Mouse (Mus musculus): ENCODE data around the gene Spef2. TPM values are rescaled to one million over a fixed set of nuclear protein-coding genes. Genes with fewer than 3 reads are reported as not detected.
"Not testable (repeated sequence)": the region's sequence is repeated elsewhere in the genome, so short reads cannot be mapped to it uniquely, and the experiment has no call there.

Gene Spef2
- polyA plus RNA-seq, 1 experiment from 2014 or later = 0.38 TPM

- no peaks in the 10 kb centered on the region for H3K9me3 ChIP-seq
- H3K4me2 ChIP-seq = no peak overlapping the region
- WGBS = 76% methylated on average over 11 of the region's 11 CpGs
- ATAC-seq (ENCODE audit: insufficient number of reproducible peaks, insufficient read depth, low FRiP score, low TSS enrichment, low read depth) = no peak
- no peak overlapping the region for H3K9ac ChIP-seq (replicated peaks)
- no peaks in the 10 kb centered on the region for H3K27me3 ChIP-seq
- H3K36me3 ChIP-seq = no peaks in the 10 kb centered on the region
- no peaks in the 10 kb centered on the region for H3K4me1 ChIP-seq (replicated peaks)
- H3K4me3 ChIP-seq (replicated peaks) = no peak overlapping the region
- no peak overlapping the region for H3K27ac ChIP-seq
Measured at GRCm38 (mm10) chr15:9580470-9581280, 168.0 kb downstream of the Spef2 start.

DNA sequence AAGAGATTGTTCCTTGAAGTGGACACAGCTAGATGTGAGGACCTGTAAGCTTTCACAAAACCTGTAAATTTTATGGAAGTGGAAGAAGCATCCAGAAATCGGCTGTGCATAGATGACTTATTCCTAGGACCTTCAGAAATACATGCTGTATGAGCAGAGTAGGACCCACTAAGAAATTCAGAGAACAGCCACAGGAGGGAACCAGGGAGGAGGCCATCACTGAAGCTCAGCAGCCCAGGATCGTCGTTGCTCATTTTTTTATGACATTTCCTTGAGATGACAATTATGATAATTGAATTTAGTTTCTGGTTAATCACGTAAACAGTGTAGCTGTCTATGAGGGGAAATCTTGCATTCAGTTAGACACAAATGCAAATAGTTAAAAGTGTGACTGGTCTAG is 171.4 kb downstream of the Spef2 start:
- Histone ChIP-seq H3K9me3 (no peaks in the 10 kb centered on the region), H3K4me2 (no peak overlapping the region), H3K36me3 (no peaks in the 10 kb centered on the region), H3K27ac (no peak overlapping the region), H3K27me3 (no peaks in the 10 kb centered on the region), H3K9ac (replicated peaks) (no peak overlapping the region), H3K4me1 (replicated peaks) (no peaks in the 10 kb centered on the region), H3K4me3 (replicated peaks) (no peak overlapping the region)
- whole genome bisulfite sequencing = 81% methylated on average over 4 of the region's 4 CpGs
- no peak for ATAC-seq (ENCODE audit: insufficient number of reproducible peaks, insufficient read depth, low FRiP score, low TSS enrichment, low read depth)

GRCm38 (mm10) chr15:9574796-9575195 is 173.9 kb downstream of the Spef2 start:
- H3K4me1 ChIP-seq (replicated peaks) = no peaks in the 10 kb centered on the region
- no peaks in the 10 kb centered on the region for H3K9me3 ChIP-seq
- H3K4me3 ChIP-seq (replicated peaks) = no peak overlapping the region
- 85% methylated on average over 5 of the region's 5 CpGs for WGBS
- H3K36me3 ChIP-seq = no peaks in the 10 kb centered on the region
- H3K4me2 ChIP-seq = no peak overlapping the region
- H3K9ac ChIP-seq (replicated peaks) = no peak overlapping the region
- ATAC-seq (ENCODE audit: insufficient number of reproducible peaks, insufficient read depth, low FRiP score, low TSS enrichment, low read depth) = no peak
- no peak overlapping the region for H3K27ac ChIP-seq
- H3K27me3 ChIP-seq = no peaks in the 10 kb centered on the region

DNA sequence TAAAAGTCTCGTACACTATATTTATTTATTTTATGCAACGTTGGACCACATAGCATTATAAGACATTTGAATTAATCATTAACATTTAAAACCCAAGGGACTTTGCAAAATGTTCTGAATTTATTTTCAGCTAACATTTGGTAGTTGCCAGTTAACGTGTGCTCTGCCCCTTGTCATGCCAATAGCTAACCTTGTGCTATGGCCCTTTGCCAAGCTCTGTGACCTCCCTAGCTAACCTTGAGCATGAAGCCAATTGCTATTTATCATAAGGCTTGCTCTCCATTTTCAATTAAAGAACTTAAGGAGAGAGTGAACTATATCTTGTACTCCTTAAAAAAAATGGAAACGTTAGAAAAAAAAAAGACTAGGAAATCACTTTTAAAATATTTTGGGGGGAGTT is 175.3 kb downstream of the Spef2 start:
- no peak overlapping the region for H3K9ac ChIP-seq (replicated peaks)
- ATAC-seq (ENCODE audit: insufficient number of reproducible peaks, insufficient read depth, low FRiP score, low TSS enrichment, low read depth) = no peak
- no peak overlapping the region for H3K4me3 ChIP-seq (replicated peaks)
- H3K27me3 ChIP-seq = no peaks in the 10 kb centered on the region
- H3K36me3 ChIP-seq = no peaks in the 10 kb centered on the region
- H3K4me1 ChIP-seq (replicated peaks) = no peaks in the 10 kb centered on the region
- no peak overlapping the region for H3K4me2 ChIP-seq
- no peak overlapping the region for H3K27ac ChIP-seq
- H3K9me3 ChIP-seq = no peaks in the 10 kb centered on the region
- 93% methylated on average over 4 of the region's 4 CpGs for WGBS

GRCm38 (mm10) chr15:9572664-9573063 is 176.0 kb downstream of the Spef2 start:
- Histone ChIP-seq H3K4me2 (no peak overlapping the region), H3K9ac (replicated peaks) (no peak overlapping the region), H3K27me3 (no peaks in the 10 kb centered on the region), H3K36me3 (no peaks in the 10 kb centered on the region), H3K4me1 (replicated peaks) (no peaks in the 10 kb centered on the region), H3K9me3 (no peaks in the 10 kb centered on the region), H3K27ac (no peak overlapping the region), H3K4me3 (replicated peaks) (no peak overlapping the region)
- 85% methylated on average over 7 of the region's 7 CpGs for WGBS
- ATAC-seq (ENCODE audit: insufficient number of reproducible peaks, insufficient read depth, low FRiP score, low TSS enrichment, low read depth) = no peak

DNA sequence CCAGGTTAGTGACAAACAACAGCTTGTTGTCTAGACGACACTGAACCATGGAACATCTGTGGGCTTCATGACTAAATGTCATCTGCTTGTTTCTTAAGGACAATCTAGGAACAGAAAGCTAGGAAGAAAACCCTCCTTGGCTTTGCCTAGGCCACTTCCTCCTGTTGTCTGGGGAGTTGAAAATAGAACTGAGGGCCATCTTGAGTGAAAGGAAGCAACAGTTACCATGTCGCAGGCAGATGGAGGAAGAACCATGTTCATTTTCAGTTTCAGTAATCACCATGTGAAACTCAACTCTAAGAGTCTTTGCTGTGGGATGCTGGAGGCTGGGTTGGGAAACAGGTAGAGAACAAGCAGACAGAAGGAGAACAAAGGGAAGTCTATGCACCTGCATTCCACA is 176.8 kb downstream of the Spef2 start:
- 76% methylated on average over 2 of the region's 2 CpGs for WGBS
- Histone ChIP-seq H3K36me3 (no peaks in the 10 kb centered on the region), H3K4me3 (replicated peaks) (no peak overlapping the region), H3K27ac (no peak overlapping the region), H3K9ac (replicated peaks) (no peak overlapping the region), H3K4me1 (replicated peaks) (no peaks in the 10 kb centered on the region), H3K9me3 (no peaks in the 10 kb centered on the region), H3K4me2 (no peak overlapping the region), H3K27me3 (no peaks in the 10 kb centered on the region)
- no peak for ATAC-seq (ENCODE audit: insufficient number of reproducible peaks, insufficient read depth, low FRiP score, low TSS enrichment, low read depth)

- no peak for ATAC-seq (ENCODE audit: insufficient number of reproducible peaks, insufficient read depth, low FRiP score, low TSS enrichment, low read depth)
- WGBS = 87% methylated on average over 4 of the region's 4 CpGs
- Histone ChIP-seq H3K9ac (replicated peaks) (no peak overlapping the region), H3K9me3 (no peaks in the 10 kb centered on the region), H3K4me1 (replicated peaks) (no peaks in the 10 kb centered on the region), H3K27me3 (no peaks in the 10 kb centered on the region), H3K4me3 (replicated peaks) (no peak overlapping the region), H3K36me3 (no peaks in the 10 kb centered on the region), H3K4me2 (no peak overlapping the region), H3K27ac (no peak overlapping the region)
Measured at GRCm38 (mm10) chr15:9567316-9567715, 181.4 kb downstream of the Spef2 start.

- no peak overlapping the region for H3K27ac ChIP-seq
- H3K4me1 ChIP-seq (replicated peaks) = no peaks in the 10 kb centered on the region
- no peak overlapping the region for H3K4me3 ChIP-seq (replicated peaks)
- WGBS = 75% methylated on average over 6 of the region's 6 CpGs
- no peaks in the 10 kb centered on the region for H3K9me3 ChIP-seq
- H3K27me3 ChIP-seq = no peaks in the 10 kb centered on the region
- ATAC-seq (ENCODE audit: insufficient number of reproducible peaks, insufficient read depth, low FRiP score, low TSS enrichment, low read depth) = no peak
- H3K4me2 ChIP-seq = no peak overlapping the region
- no peak overlapping the region for H3K9ac ChIP-seq (replicated peaks)
- H3K36me3 ChIP-seq = no peaks in the 10 kb centered on the region
Measured at GRCm38 (mm10) chr15:9565396-9565795, 183.3 kb downstream of the Spef2 start.

- H3K36me3 ChIP-seq = no peaks in the 10 kb centered on the region
- no peaks in the 10 kb centered on the region for H3K27me3 ChIP-seq
- H3K27ac ChIP-seq = no peak overlapping the region
- no peak overlapping the region for H3K4me3 ChIP-seq (replicated peaks)
- WGBS = 79% methylated on average over 3 of the region's 3 CpGs
- H3K9me3 ChIP-seq = no peaks in the 10 kb centered on the region
- no peak overlapping the region for H3K4me2 ChIP-seq
- H3K9ac ChIP-seq (replicated peaks) = no peak overlapping the region
- ATAC-seq (ENCODE audit: insufficient number of reproducible peaks, insufficient read depth, low FRiP score, low TSS enrichment, low read depth) = no peak
- H3K4me1 ChIP-seq (replicated peaks) = no peaks in the 10 kb centered on the region
Measured at GRCm38 (mm10) chr15:9564156-9564555, 184.5 kb downstream of the Spef2 start.

- H3K27me3 ChIP-seq; H3K27ac ChIP-seq; H3K9me3 ChIP-seq; H3K9ac ChIP-seq (replicated peaks); H3K4me2 ChIP-seq; H3K36me3 ChIP-seq; H3K4me3 ChIP-seq (replicated peaks); ATAC-seq (ENCODE audit: insufficient number of reproducible peaks, insufficient read depth, low FRiP score, low TSS enrichment, low read depth); H3K4me1 ChIP-seq (replicated peaks): not testable (repeated sequence)
- WGBS = 94% methylated on average over 15 of the region's 15 CpGs
Measured at GRCm38 (mm10) chr15:9557264-9557663, 191.4 kb downstream of the Spef2 start.

GRCm38 (mm10) chr15:9548951-9549350 is 199.7 kb downstream of the Spef2 start:
- 93% methylated on average over 2 of the region's 2 CpGs for WGBS
- no peak for ATAC-seq (ENCODE audit: insufficient number of reproducible peaks, insufficient read depth, low FRiP score, low TSS enrichment, low read depth)
- no peak overlapping the region for H3K27ac ChIP-seq
- H3K4me1 ChIP-seq (replicated peaks) = no peaks in the 10 kb centered on the region
- H3K9ac ChIP-seq (replicated peaks) = no peak overlapping the region
- no peak overlapping the region for H3K4me3 ChIP-seq (replicated peaks)
- no peak overlapping the region for H3K4me2 ChIP-seq
- no peaks in the 10 kb centered on the region for H3K9me3 ChIP-seq
- H3K27me3 ChIP-seq = no peaks in the 10 kb centered on the region
- no peaks in the 10 kb centered on the region for H3K36me3 ChIP-seq

DNA sequence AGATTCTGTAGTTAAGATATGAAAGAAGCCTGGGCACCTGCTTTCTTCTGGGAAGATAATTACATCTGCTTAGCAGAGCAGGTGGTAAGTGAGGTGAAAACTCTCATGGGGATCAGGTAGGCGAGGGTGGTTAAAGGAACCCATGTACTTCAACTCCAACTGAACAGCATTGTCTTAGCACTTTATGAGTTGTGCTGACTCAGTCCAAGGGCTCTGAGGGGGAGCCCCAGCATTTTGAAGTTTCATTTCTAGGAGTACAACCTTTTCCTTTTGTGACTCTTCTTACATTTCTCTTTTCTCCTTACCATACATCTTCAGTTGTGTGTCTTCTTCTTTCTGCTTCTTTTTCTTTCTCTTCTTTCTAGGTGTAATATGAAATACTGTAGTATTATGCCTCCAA is 213.5 kb downstream of the Spef2 start:
- no peaks in the 10 kb centered on the region for H3K36me3 ChIP-seq
- no peak overlapping the region for H3K27ac ChIP-seq
- no peak for ATAC-seq (ENCODE audit: insufficient number of reproducible peaks, insufficient read depth, low FRiP score, low TSS enrichment, low read depth)
- no peaks in the 10 kb centered on the region for H3K9me3 ChIP-seq
- WGBS = 82% methylated on average over 1 of the region's 1 CpGs
- no peak overlapping the region for H3K4me3 ChIP-seq (replicated peaks)
- no peaks in the 10 kb centered on the region for H3K4me1 ChIP-seq (replicated peaks)
- no peaks in the 10 kb centered on the region for H3K27me3 ChIP-seq
- H3K9ac ChIP-seq (replicated peaks) = no peak overlapping the region
- no peak overlapping the region for H3K4me2 ChIP-seq

Measured in limb, embryonic 12.5 days (tissue).